Mouse (Mus musculus) liver, embryonic 14.5 days (tissue): ENCODE measurements around the gene Prkn. TPM values are rescaled to one million over a fixed set of nuclear protein-coding genes. Genes with fewer than 3 reads are reported as not detected.

Experiments
- ATAC-seq: fragments of 200-750 bp; cut with Nextera tagmentation; 2 replicates; pipeline ENCODE4 v1.8.0; 2017; ENCODE audit warnings: moderate number of reproducible peaks, mild to moderate bottlenecking, moderate library complexity; ENCODE audit not compliant: insufficient read depth
- DNase-seq, 3 experiments: peaks; one replicate each; pipeline ENCODE4 v3.0.0-alpha.2; 2012 to 2013; ENCODE audit warnings: low read depth in 3 of 3, low spot score in 3 of 3
- H3K27ac ChIP-seq: fragments of 300-500 bp; sonication (generic); 2 replicates; pipeline ENCODE4 v1.5.1; 2014; ENCODE audit warnings: moderate library complexity, mild to moderate bottlenecking, control low read depth, inconsistent platforms
- H3K27me3 ChIP-seq: fragments of 300-500 bp; sonication (generic); 2 replicates; pipeline ENCODE4 v1.6.1; 2014; ENCODE audit warnings: mild to moderate bottlenecking, low read length, moderate library complexity; ENCODE audit not compliant: control insufficient read depth, insufficient read depth
- H3K36me3 ChIP-seq: fragments of 300-500 bp; sonication (generic); replicated peaks from 2 replicates; pipeline ENCODE4 v1.6.1; 2014; ENCODE audit warnings: low read depth; ENCODE audit not compliant: control insufficient read depth, insufficient read depth
- H3K4me1 ChIP-seq, 2 experiments: fragments of 200-500 bp in 1 of 2; fragments of 300-500 bp in 1 of 2; sonication (generic) in 1 of 2; replicated peaks; 2 replicates each; pipeline ENCODE4 v1.6.1; 2012 to 2014; ENCODE audit warnings: antibody characterized with exemption in 1 of 2, inconsistent platforms in 1 of 2, low read length in 1 of 2; ENCODE audit not compliant: control insufficient read depth in 2 of 2, insufficient read depth in 2 of 2
- H3K4me2 ChIP-seq: fragments of 300-500 bp; sonication (generic); 2 replicates; pipeline ENCODE4 v1.6.1; 2014; ENCODE audit warnings: low read depth, mild to moderate bottlenecking, control low read depth, moderate library complexity
- H3K4me3 ChIP-seq, 2 experiments: fragments of 200-500 bp in 1 of 2; fragments of 300-500 bp in 1 of 2; sonication (generic) in 1 of 2; 2 replicates each; pipeline ENCODE4 v1.5.1; 2012 to 2014; ENCODE audit warnings: low read depth in 2 of 2, low read length in 2 of 2, mild to moderate bottlenecking in 2 of 2, control low read depth in 1 of 2, inconsistent platforms in 1 of 2, moderate library complexity in 1 of 2; ENCODE audit not compliant: insufficient read depth in 1 of 2
- H3K9ac ChIP-seq: fragments of 300-500 bp; sonication (generic); replicated peaks from 2 replicates; pipeline ENCODE4 v1.6.1; 2014; ENCODE audit warnings: mild to moderate bottlenecking, control low read depth, moderate library complexity
- H3K9me3 ChIP-seq: fragments of 300-500 bp; sonication (generic); 2 replicates; pipeline ENCODE4 v1.6.1; 2016; ENCODE audit warnings: low read length, mixed read lengths; ENCODE audit not compliant: control insufficient read depth
- CTCF ChIP-seq: IDR thresholded peaks from 2 replicates; pipeline ENCODE4 v1.5.1; 2016; ENCODE audit warnings: antibody characterized with exemption, low read depth, control low read depth
- EP300 ChIP-seq: IDR thresholded peaks from 2 replicates; pipeline ENCODE4 v1.6.1; 2016; ENCODE audit warnings: antibody characterized with exemption, low read depth
- WGBS: fragments of 180-500 bp; shearing (Covaris S2); extraction: QIAGEN DNeasy Blood & Tissue Kit; methylation state at CpG from one replicate; pipeline ENCODE4 v1.1.7; 2014; ENCODE audit not compliant: insufficient replicate concordance; 5-methylcytosine and 5-hydroxymethylcytosine counted together
- polyA plus RNA-seq, 2 experiments: library from polyadenylated mRNA; depleted of rRNA in 1 of 2; stranded (reverse) in 1 of 2; unstranded in 1 of 2; fragments of >200 nt; fragmentation: Nextera tagmentation in 1 of 2; extraction: Ambion mirVana in 1 of 2; gene quantifications; 2 replicates each; pipeline versions ENCODE4 v1.2.1 to v1.2.3; 2012 to 2014

Gene Prkn
- polyA plus RNA-seq, 2 experiments: 0.17 to 0.61 TPM

DNA sequence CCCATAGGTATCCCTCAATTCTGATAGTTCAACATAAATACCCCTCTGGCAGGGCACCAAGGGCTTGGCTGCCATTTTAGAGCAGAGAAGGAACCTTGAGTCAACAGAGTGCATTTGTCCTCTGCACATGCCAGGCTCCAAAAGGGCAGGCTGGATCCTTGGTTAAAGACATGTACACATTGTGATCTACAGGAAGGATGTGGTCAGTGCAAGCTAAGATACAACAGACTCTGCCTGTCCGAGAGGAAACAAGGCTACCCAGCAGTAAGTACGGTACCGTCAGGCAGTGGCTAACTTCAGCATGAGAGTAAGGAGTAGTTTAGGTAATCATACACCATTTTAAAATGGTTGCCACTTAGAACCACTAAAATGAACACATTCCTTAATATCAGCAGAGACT, 884.0 kb downstream of the Prkn start:
- TF ChIP-seq CTCF: no peak
- no peak for TF ChIP-seq EP300
- peaks cover 0 to 3% of the 10 kb centered on the region in 2 experiments; a peak in 1 of 4 replicates for H3K4me1 ChIP-seq
- no peaks in the 10 kb centered on the region for H3K9me3 ChIP-seq
- ATAC-seq (no peak), DNase-seq (no peak)
- H3K27me3 ChIP-seq: no peaks in the 10 kb centered on the region
- no peak overlapping the region for H3K4me3 ChIP-seq
- WGBS: 17% methylated on average over 3 of the region's 3 CpGs
- no peak overlapping the region for H3K9ac ChIP-seq
- H3K4me2 ChIP-seq: no peak overlapping the region
- no peaks in the 10 kb centered on the region for H3K36me3 ChIP-seq
- no peak overlapping the region for H3K27ac ChIP-seq

DNA sequence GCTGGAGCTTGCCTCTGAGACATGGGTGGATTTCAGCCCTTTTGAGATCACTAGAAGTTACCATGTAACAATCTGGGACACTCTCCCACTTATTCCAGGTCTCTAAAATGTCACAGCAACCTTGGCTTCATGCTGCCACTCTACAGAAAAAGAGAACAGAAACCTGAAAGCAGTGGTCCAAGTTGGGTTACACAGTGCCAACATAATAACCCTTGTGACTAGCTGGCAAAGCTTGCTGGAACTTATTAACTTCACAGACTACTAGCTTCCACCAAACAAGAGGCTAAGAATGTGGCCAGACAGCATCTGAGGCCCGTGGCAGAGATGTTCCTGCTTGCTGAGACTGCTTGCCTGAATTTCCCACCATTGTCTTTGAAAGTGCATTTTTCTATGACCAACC, 886.9 kb downstream of the Prkn start:
- WGBS: 18% methylated on average over 1 of the region's 1 CpGs
- TF ChIP-seq EP300 (no peak), CTCF (no peak)
- Histone ChIP-seq H3K27ac (no peak overlapping the region), H3K4me3 (no peak overlapping the region), H3K9me3 (no peaks in the 10 kb centered on the region), H3K4me1 (no peaks in the 10 kb centered on the region), H3K27me3 (no peaks in the 10 kb centered on the region), H3K9ac (no peak overlapping the region), H3K4me2 (no peak overlapping the region), H3K36me3 (no peaks in the 10 kb centered on the region)
- ATAC-seq (no peak), DNase-seq (no peak)

DNA sequence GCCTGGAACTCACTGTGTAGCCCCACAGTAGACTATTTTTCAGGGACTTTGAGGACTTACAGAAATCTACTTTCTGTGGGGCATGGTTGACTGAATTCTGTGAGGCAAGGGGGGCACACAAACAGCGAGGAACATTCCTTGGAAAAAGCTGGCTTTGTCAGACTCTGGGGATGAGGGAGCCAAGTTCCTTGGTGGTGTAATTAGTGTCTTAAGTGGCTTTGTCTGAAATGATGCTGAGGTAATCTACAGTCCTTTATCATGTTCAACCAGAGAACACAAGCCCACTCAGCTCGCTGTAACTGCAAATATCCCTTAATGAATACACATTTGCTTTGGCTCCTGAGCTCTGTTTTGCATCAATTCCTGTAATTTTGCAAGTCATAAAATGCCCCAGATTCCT, 888.1 kb downstream of the Prkn start:
- no peaks in the 10 kb centered on the region for H3K4me1 ChIP-seq

DNA sequence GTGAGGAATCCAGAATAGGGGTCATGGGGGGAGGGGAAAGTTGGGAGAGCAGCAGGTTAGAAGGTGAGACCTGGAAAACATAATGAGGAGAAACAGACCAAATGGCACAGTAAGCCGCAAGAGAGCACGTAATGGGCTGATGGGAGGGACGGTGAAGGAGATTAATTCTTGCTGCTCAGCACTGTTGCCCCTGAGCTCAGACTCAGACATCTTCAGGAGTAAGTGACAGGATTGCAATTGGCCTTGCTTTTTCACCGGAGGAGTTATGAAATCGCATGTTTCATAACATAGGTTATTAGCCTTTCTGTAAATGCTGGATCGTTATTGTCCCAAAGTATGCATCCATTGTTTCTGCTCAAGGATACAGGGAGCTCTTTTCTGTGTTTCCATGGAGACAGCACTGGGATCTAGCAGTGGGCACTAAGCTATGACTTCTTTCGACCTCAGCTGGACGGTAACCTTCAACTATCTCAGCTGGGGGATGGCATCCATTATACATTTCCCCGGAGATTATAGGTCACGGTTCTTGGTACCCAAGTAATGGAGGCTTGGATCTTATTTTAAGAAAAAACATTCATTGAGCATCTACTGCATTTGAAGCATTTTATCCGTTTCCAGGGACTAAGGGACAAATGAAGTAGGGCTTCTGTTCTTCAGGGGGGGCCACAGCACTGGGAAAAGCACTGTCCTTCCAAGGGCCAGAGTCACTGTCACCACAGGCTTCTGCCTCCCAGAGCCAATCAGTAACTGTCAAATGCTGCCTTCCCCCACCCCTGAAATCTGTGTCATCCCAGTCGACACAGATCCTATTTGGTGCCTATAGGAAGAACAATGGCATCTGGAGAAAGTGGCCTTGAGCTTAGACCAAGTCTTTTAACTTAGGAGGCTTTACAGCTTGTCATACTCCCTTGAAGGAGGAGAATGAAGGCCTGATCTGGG, 890.7 kb downstream of the Prkn start:
- Histone ChIP-seq H3K27me3 (no peaks in the 10 kb centered on the region), H3K4me2 (no peak overlapping the region), H3K9me3 (no peaks in the 10 kb centered on the region), H3K36me3 (no peaks in the 10 kb centered on the region), H3K9ac (no peak overlapping the region), H3K4me3 (no peak overlapping the region), H3K4me1 (no peaks in the 10 kb centered on the region), H3K27ac (no peak overlapping the region)
- DNase-seq (no peak), ATAC-seq (no peak)
- WGBS: 68% methylated on average over 12 of the region's 12 CpGs
- TF ChIP-seq EP300 (no peak), CTCF (no peak)

More for the DNA sequence above, 888.1 kb downstream of the Prkn start:
- Histone ChIP-seq H3K36me3 (no peaks in the 10 kb centered on the region), H3K4me2 (no peak overlapping the region), H3K4me3 (no peak overlapping the region), H3K9ac (no peak overlapping the region), H3K27ac (no peak overlapping the region), H3K9me3 (no peaks in the 10 kb centered on the region), H3K27me3 (no peaks in the 10 kb centered on the region)
- ATAC-seq (no peak), DNase-seq (no peak)
- no peak for TF ChIP-seq CTCF
- TF ChIP-seq EP300: no peak
- WGBS: 60% methylated on average over 2 of the region's 2 CpGs

DNA sequence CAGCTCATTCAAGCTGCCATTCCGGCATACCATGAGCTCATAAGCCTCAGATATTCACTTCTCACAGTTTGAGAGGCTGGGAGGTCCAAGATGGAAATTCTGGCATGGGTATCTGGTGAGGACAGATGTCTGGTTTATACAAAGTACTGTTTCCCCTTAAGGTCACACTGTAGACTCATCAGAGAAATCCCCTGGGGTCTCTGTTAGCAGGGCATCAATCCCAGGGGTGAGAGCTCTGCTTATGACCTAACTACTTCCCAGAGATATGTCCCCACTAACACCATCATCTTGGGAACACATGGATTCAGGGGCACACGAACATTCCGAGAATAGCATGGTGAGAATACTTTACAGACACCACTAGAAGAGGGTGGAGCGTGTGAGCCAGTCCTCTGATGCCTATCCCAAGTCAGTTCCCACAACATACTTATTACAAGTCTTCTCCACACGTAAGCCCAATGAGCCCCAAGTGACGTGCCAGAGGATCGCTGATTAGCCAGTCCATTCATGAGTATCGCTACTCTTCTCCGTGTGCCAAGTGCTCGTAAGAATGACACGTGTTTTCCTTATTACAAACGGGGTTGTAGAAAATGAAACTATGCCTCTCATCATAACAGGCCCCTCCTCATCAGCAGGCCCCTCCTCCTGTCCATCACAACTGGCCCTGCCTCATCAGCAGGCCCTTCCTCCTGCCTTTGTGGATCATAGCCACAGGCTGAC, 895.1 kb downstream of the Prkn start:
- no peak overlapping the region for H3K4me3 ChIP-seq
- no peak overlapping the region for H3K9ac ChIP-seq
- H3K36me3 ChIP-seq: no peaks in the 10 kb centered on the region
- TF ChIP-seq CTCF (no peak), EP300 (no peak)
- H3K4me1 ChIP-seq: no peaks in the 10 kb centered on the region
- no peaks in the 10 kb centered on the region for H3K27me3 ChIP-seq
- no peak overlapping the region for H3K4me2 ChIP-seq
- H3K27ac ChIP-seq: no peak overlapping the region
- 62% methylated on average over 12 of the region's 12 CpGs for WGBS
- DNase-seq (no peak), ATAC-seq (no peak)
- no peaks in the 10 kb centered on the region for H3K9me3 ChIP-seq
